ENCODE assay signal across 10 mouse cellular contexts in genomic region chr6:88041221-88041620, GRCm38 (mm10). TPM values are rescaled to one million over a fixed set of nuclear protein-coding genes. Genes with fewer than 3 reads are reported as not detected.
DNase-seq lines count a peak whose midpoint lies in the region; ATAC-seq and TF ChIP-seq lines count a peak whose summit lies in the region.
"Had no signal": no experiment of that assay in that cellular context is flagged by ENCODE, and none has a peak within 500 bp of the region (broad histone marks: within the 10 kb centered on the region; RNA-seq: fewer than 3 reads in every experiment).

No protein-coding gene starts in this region.

- H3K27ac ChIP-seq in heart, adult 2 months, result peak overlapping the region; percentile 84
- H3K27ac ChIP-seq in bone marrow macrophage, adult 2 months (ENCODE audit: insufficient read depth, low read depth, low read length), result no peak overlapping the region
- 0 out of 2 replicates have a peak overlapping the region, but pooled peaks have one; percentile 16 for H3K27ac ChIP-seq in intestine, embryonic 16.5 days (ENCODE audit: low read length)
- no peak overlapping the region for H3K27ac ChIP-seq in liver, postnatal 0 days (ENCODE audit: low read depth)
- H3K27ac ChIP-seq: limb, embryonic 13.5 days had no signal

- H3K36me3 ChIP-seq in heart, adult 2 months (ENCODE audit: control insufficient read depth, insufficient read depth, low read length), result peaks cover 38% of the 10 kb centered on the region
- H3K36me3 ChIP-seq in intestine, embryonic 16.5 days (ENCODE audit: control insufficient read depth, insufficient read depth, low read length), result no peaks in the 10 kb centered on the region
- H3K36me3 ChIP-seq in liver, postnatal 0 days (replicated peaks; ENCODE audit: insufficient read depth, low read length), result peaks cover 20% of the 10 kb centered on the region

- H3K4me2 ChIP-seq in intestine, embryonic 16.5 days (ENCODE audit: low read depth, low read length), result no peak overlapping the region
- no peak overlapping the region for H3K4me2 ChIP-seq in liver, postnatal 0 days (ENCODE audit: low read depth, low read length)
- H3K4me2 ChIP-seq: limb, embryonic 13.5 days had no signal

- peak overlapping the region; percentile 68 for H3K9ac ChIP-seq in heart, adult 2 months (ENCODE audit: low read depth, low read length)
- no peak overlapping the region for H3K9ac ChIP-seq in intestine, embryonic 16.5 days (ENCODE audit: low read depth, low read length)
- no peak overlapping the region for H3K9ac ChIP-seq in liver, postnatal 0 days (replicated peaks)
- H3K9ac ChIP-seq: limb, embryonic 13.5 days had no signal

- peaks cover 14% of the 10 kb centered on the region for H3K79me2 ChIP-seq in heart, adult 2 months (replicated peaks; ENCODE audit: control insufficient read depth, insufficient read depth, low read length)

- TF ChIP-seq POLR2A in heart, adult 2 months (IDR thresholded peaks at IDR 0.05; ENCODE audit: insufficient read depth, low read depth, low read length), result no peak
- no peak for TF ChIP-seq POLR2A in bone marrow macrophage, adult 2 months (IDR thresholded peaks at IDR 0.05; ENCODE audit: borderline replicate concordance, low read depth, low read length)

- peaks cover 28% of the 10 kb centered on the region for H3K4me1 ChIP-seq in heart, adult 2 months (ENCODE audit: control insufficient read depth, insufficient read depth, low read length)
- peaks cover 40% of the 10 kb centered on the region for H3K4me1 ChIP-seq in bone marrow macrophage, adult 2 months (ENCODE audit: control insufficient read depth, insufficient read depth, low read length)
- peaks cover 14% of the 10 kb centered on the region for H3K4me1 ChIP-seq in intestine, embryonic 16.5 days (ENCODE audit: control insufficient read depth, insufficient read depth, low read length)
- H3K4me1 ChIP-seq in liver, postnatal 0 days (ENCODE audit: insufficient read depth), result peaks cover 41% of the 10 kb centered on the region

- no peaks in the 10 kb centered on the region for H3K27me3 ChIP-seq in heart, adult 2 months (ENCODE audit: control insufficient read depth, insufficient read depth, low read length)
- no peaks in the 10 kb centered on the region for H3K27me3 ChIP-seq in intestine, embryonic 16.5 days (replicated peaks; ENCODE audit: control insufficient read depth, insufficient read depth, low read length)
- H3K27me3 ChIP-seq in liver, postnatal 0 days (ENCODE audit: insufficient read depth, low read length), result no peaks in the 10 kb centered on the region
- H3K27me3 ChIP-seq: limb, embryonic 13.5 days had no signal

- peak overlapping the region; percentile 9; the same call in 1 of the 2 replicates for H3K4me3 ChIP-seq in heart, adult 2 months
- H3K4me3 ChIP-seq in bone marrow macrophage, adult 2 months (ENCODE audit: insufficient read depth, low read length), result 0 out of 2 replicates have a peak overlapping the region, but pooled peaks have one; percentile 3
- no peak overlapping the region for H3K4me3 ChIP-seq in intestine, embryonic 16.5 days (ENCODE audit: low read length)
- H3K4me3 ChIP-seq in liver, postnatal 0 days (ENCODE audit: low read depth, low read length), result no peak overlapping the region
- H3K4me3 ChIP-seq: limb, embryonic 13.5 days had no signal

- intact Hi-C loops in heart, adult 2 months (cut with DNase I), result no loop called here

- TF ChIP-seq EP300 in heart, adult 2 months (IDR thresholded peaks at IDR 0.05; ENCODE audit: insufficient read depth, low read depth, low read length), result no peak
- TF ChIP-seq EP300 in liver, postnatal 0 days (IDR thresholded peaks at IDR 0.05; ENCODE audit: low read depth), result no peak

- no peak for TF ChIP-seq CTCF in heart, adult 2 months (IDR thresholded peaks at IDR 0.05)
- TF ChIP-seq CTCF in bone marrow macrophage, adult 2 months (IDR thresholded peaks at IDR 0.05; ENCODE audit: low read depth, low read length), result no peak
- no peak for TF ChIP-seq CTCF in liver, postnatal 0 days (IDR thresholded peaks at IDR 0.05; ENCODE audit: low read depth)

- no peak for ATAC-seq in intestine, embryonic 16.5 days
- no peak for ATAC-seq in liver, postnatal 0 days

- 8% methylated on average over 4 of the region's 4 CpGs for WGBS in heart, adult 2 months
- WGBS in intestine, embryonic 16.5 days, result 64% methylated on average over 4 of the region's 4 CpGs
- WGBS in liver, postnatal 0 days (ENCODE audit: insufficient replicate concordance), result 70% methylated on average over 4 of the region's 4 CpGs

- DNase-seq in heart, adult 2 months, result peak; percentile 34 to 41
- no peak for DNase-seq in heart, adult 8-10 months (ENCODE audit: low spot score)
- DNase-seq in cerebellum, postnatal 36 days, result peak; percentile 32 to 33
- DNase-seq in kidney, postnatal 25 days, result no peak
- DNase-seq in liver, postnatal 0 days, result no peak
- DNase-seq: adrenal gland, postnatal 14 days; embryo, embryonic 11 days had no signal

- no peaks in the 10 kb centered on the region for H3K9me3 ChIP-seq in intestine, embryonic 16.5 days (ENCODE audit: control insufficient read depth, low read length)
- no peaks in the 10 kb centered on the region for H3K9me3 ChIP-seq in liver, postnatal 0 days (ENCODE audit: low read length)
- H3K9me3 ChIP-seq: limb, embryonic 13.5 days had no signal

RNA-seq across cellular contexts. Expression of gene Rab7, which starts 3.8 kb away (rescaled TPM):
- total RNA-seq in heart, adult 2 months (2021), result 100 to 1,000 TPM; 271 to 299 TPM
- 212 and 344 TPM in 2 replicates for polyA plus RNA-seq in heart, adult 2 months (2012; rRNA removed)
- total RNA-seq in heart, adult 8-10 months (2022), result 100 to 1,000 TPM; 276 to 300 (median 281) TPM
- 475 and 476 TPM in 2 replicates for polyA plus RNA-seq in bone marrow macrophage, adult 2 months (2012; ENCODE audit: insufficient read depth, insufficient read length, missing spikeins)
- polyA plus RNA-seq in intestine, embryonic 16.5 days (2015; fragmentation: Nextera tagmentation; extraction: Ambion mirVana), result 286 and 289 TPM in 2 replicates
- 110 and 111 TPM in 2 replicates for polyA plus RNA-seq in liver, postnatal 0 days (2015; fragmentation: Nextera tagmentation; extraction: Ambion mirVana)

RNA-seq across cellular contexts. Expression of gene Rpn1, which starts 43.1 kb away (rescaled TPM):
- 100 to 1,000 TPM; 107 to 114 TPM for total RNA-seq in heart, adult 2 months (2021)
- 67.7 and 131 TPM in 2 replicates for polyA plus RNA-seq in heart, adult 2 months (2012; rRNA removed)
- total RNA-seq in heart, adult 8-10 months (2022), result 100 to 1,000 TPM in 3 of 4 experiments, 10 to 100 TPM in 1; 92.5 to 117 (median 111) TPM
- 148 and 185 TPM in 2 replicates for polyA plus RNA-seq in bone marrow macrophage, adult 2 months (2012; ENCODE audit: insufficient read depth, insufficient read length, missing spikeins)
- 453 and 462 TPM in 2 replicates for polyA plus RNA-seq in intestine, embryonic 16.5 days (2015; fragmentation: Nextera tagmentation; extraction: Ambion mirVana)
- polyA plus RNA-seq in liver, postnatal 0 days (2015; fragmentation: Nextera tagmentation; extraction: Ambion mirVana), result 102 and 112 TPM in 2 replicates

RNA-seq across cellular contexts. Expression of gene H1fx, which starts 59.8 kb away (rescaled TPM):
- 1 to 10 TPM; 1.5 to 1.7 TPM for total RNA-seq in heart, adult 2 months (2021)
- 0.82 and 1.4 TPM in 2 replicates for polyA plus RNA-seq in heart, adult 2 months (2012; rRNA removed)
- total RNA-seq in heart, adult 8-10 months (2022), result 1 to 10 TPM in 2 of 4 experiments, under 1 TPM in 2; 0.80 to 1.4 (median 1.2) TPM
- polyA plus RNA-seq in bone marrow macrophage, adult 2 months (2012; ENCODE audit: insufficient read depth, insufficient read length, missing spikeins), result 0.91 and 1.1 TPM in 2 replicates
- 2.4 and 4.1 TPM in 2 replicates for polyA plus RNA-seq in intestine, embryonic 16.5 days (2015; fragmentation: Nextera tagmentation; extraction: Ambion mirVana)
- polyA plus RNA-seq in liver, postnatal 0 days (2015; fragmentation: Nextera tagmentation; extraction: Ambion mirVana), result 2.0 and 2.5 TPM in 2 replicates

Comparison
In these comparisons a context has a peak if more than half of its experiments do, and no peak if none do; other contexts are left out.
1. DNase-seq: peak in heart, adult 2 months (2 of 2) and cerebellum, postnatal 36 days (2 of 2); none in heart, adult 8-10 months (single experiment), kidney, postnatal 25 days (0 of 2) and liver, postnatal 0 days (single experiment).
2. H3K27ac ChIP-seq: peak in heart, adult 2 months (single experiment) and intestine, embryonic 16.5 days (single experiment); none in bone marrow macrophage, adult 2 months (single experiment) and liver, postnatal 0 days (single experiment).
3. H3K4me3 ChIP-seq: peak in heart, adult 2 months (single experiment) and bone marrow macrophage, adult 2 months (single experiment); none in intestine, embryonic 16.5 days (single experiment) and liver, postnatal 0 days (single experiment).